Mouse (Mus musculus) liver, embryonic 13.5 days (tissue): ENCODE measurements around the gene Wdr60. TPM values are rescaled to one million over a fixed set of nuclear protein-coding genes. Genes with fewer than 3 reads are reported as not detected.

ENCODE experiments used
- ATAC-seq: fragments of 200-750 bp; cut with Nextera tagmentation; 2 replicates; pipeline ENCODE4 v1.8.0; 2017; ENCODE audit warnings: low read depth, mild to moderate bottlenecking, moderate number of reproducible peaks, moderate library complexity
- DNase-seq: peaks from one replicate; pipeline ENCODE4 v3.0.0; 2022
- H3K27ac ChIP-seq: fragments of 300-500 bp; sonication (generic); 2 replicates; pipeline ENCODE4 v1.5.1; 2015; ENCODE audit warnings: moderate library complexity, mild to moderate bottlenecking, inconsistent platforms
- H3K27me3 ChIP-seq: fragments of 300-500 bp; sonication (generic); 2 replicates; pipeline ENCODE4 v1.6.1; 2015; ENCODE audit warnings: mild to moderate bottlenecking, inconsistent platforms
- H3K36me3 ChIP-seq: fragments of 300-500 bp; sonication (generic); 2 replicates; pipeline ENCODE4 v1.6.1; 2015; ENCODE audit warnings: mild to moderate bottlenecking, inconsistent platforms
- H3K4me1 ChIP-seq: fragments of 300-500 bp; sonication (generic); replicated peaks from 2 replicates; pipeline ENCODE4 v1.6.1; 2015; ENCODE audit warnings: inconsistent platforms
- H3K4me2 ChIP-seq: fragments of 300-500 bp; sonication (generic); 2 replicates; pipeline ENCODE4 v1.6.1; 2015; ENCODE audit warnings: inconsistent platforms, mild to moderate bottlenecking, moderate library complexity
- H3K4me3 ChIP-seq: fragments of 300-500 bp; sonication (generic); replicated peaks from 2 replicates; pipeline ENCODE4 v1.5.1; 2015; ENCODE audit warnings: mild to moderate bottlenecking, inconsistent platforms
- H3K9ac ChIP-seq: fragments of 300-500 bp; sonication (generic); 2 replicates; pipeline ENCODE4 v1.6.1; 2015; ENCODE audit warnings: mild to moderate bottlenecking, inconsistent platforms
- H3K9me3 ChIP-seq: fragments of 300-500 bp; sonication (generic); replicated peaks from 2 replicates; pipeline ENCODE4 v1.6.1; 2016; ENCODE audit warnings: inconsistent platforms
- WGBS: fragments of 180-500 bp; shearing (Covaris S2); methylation state at CpG from one replicate; pipeline ENCODE4 v1.1.7; 2015; ENCODE audit not compliant: insufficient replicate concordance; 5-methylcytosine and 5-hydroxymethylcytosine counted together
- polyA plus RNA-seq: library from polyadenylated mRNA; unstranded; fragments of >200 nt; fragmentation: Nextera tagmentation; extraction: Ambion mirVana; gene quantifications from 2 replicates; pipeline ENCODE4 v1.2.1, GENCODE M21; 2015

Wdr60 gene
- polyA plus RNA-seq, 1 experiment from 2014 or later: 5.2 TPM

DNA sequence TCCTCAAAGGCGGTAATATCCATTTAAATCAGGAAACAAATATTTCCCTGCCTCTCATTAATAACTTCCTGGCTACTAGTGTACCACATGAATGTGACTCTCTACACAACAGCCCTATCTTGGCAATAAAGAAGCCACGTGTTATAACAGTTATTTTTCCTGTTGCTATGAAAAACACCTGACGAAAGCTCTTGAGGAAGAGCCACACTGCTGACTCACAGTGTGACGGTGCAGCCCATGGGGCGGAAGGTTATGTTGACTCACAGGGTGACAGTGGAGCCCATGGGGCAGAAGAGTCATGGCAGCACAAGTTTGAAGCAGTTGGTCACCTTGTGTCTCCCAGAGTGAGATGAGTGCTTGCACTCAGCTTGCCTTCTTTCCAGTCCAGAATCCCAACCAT is 6.6 kb upstream of the Wdr60 start:
- Histone ChIP-seq H3K9me3 (no peaks in the 10 kb centered on the region), H3K4me1 (peaks cover 35% of the 10 kb centered on the region), H3K27ac (peak overlapping the region; percentile 55; the same call in 1 of the 2 replicates), H3K9ac (no peak overlapping the region), H3K4me2 (no peak overlapping the region), H3K4me3 (no peak overlapping the region), H3K36me3 (no peaks in the 10 kb centered on the region), H3K27me3 (no peaks in the 10 kb centered on the region)
- ATAC-seq (peak; percentile 73), DNase-seq (no peak)
- WGBS: 42% methylated on average over 5 of the region's 5 CpGs

DNA sequence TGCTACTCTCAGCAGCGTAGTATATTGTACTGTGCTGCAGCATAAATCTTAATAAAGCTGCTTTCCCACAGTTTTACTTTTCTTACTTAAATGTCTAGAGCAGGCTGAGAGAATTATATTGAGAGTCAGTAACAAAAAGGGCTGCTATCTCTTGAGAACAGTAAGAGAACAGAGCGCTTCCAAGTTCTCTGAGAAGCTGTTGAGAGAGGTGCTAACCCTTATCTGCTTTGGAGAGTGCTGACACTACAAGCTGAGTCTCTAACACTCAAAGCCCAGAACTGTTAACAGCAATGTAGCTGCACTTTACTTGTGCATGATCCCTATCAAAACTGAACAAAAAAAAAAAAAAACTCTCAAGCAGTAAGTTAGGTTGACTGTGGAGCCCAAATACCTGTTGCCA is 2.5 kb upstream of the Wdr60 start:
- H3K27ac ChIP-seq: peak overlapping the region; percentile 66
- WGBS: 46% methylated on average over 2 of the region's 2 CpGs
- ATAC-seq: peak; percentile 53

DNA sequence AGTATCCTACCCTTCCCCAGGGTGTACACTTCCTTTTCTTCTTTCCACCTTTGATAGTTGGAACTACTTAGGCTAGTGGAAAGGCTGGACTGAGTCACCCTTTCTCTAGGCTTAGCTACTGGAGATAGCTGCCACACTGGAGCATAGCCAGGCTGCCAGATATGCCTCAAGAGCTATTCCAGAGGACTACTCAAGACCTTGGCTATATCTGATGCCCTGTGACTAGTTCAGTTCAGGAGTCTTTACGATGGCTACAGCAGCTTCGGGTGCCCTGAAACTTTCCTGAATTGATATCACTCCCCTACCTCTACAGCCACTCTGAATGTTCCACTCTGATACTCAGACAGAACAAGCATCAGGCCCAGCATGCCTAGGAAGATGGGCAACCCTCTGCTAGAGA is 1.9 kb upstream of the Wdr60 start:
- ATAC-seq (peak; percentile 21), DNase-seq (no peak)
- Histone ChIP-seq H3K27me3 (no peaks in the 10 kb centered on the region), H3K9me3 (no peaks in the 10 kb centered on the region), H3K36me3 (no peaks in the 10 kb centered on the region), H3K9ac (no peak overlapping the region), H3K4me3 (no peak overlapping the region), H3K4me1 (peaks cover 36% of the 10 kb centered on the region), H3K27ac (peak overlapping the region; percentile 66), H3K4me2 (no peak overlapping the region)
- WGBS: 37% methylated on average over 2 of the region's 2 CpGs

More for the DNA sequence above, 2.5 kb upstream of the Wdr60 start:
- H3K4me3 ChIP-seq: no peak overlapping the region
- DNase-seq: no peak
- H3K36me3 ChIP-seq: no peaks in the 10 kb centered on the region
- H3K4me1 ChIP-seq: peaks cover 40% of the 10 kb centered on the region
- H3K9me3 ChIP-seq: no peaks in the 10 kb centered on the region
- no peak overlapping the region for H3K9ac ChIP-seq
- H3K27me3 ChIP-seq: no peaks in the 10 kb centered on the region
- no peak overlapping the region for H3K4me2 ChIP-seq

DNA sequence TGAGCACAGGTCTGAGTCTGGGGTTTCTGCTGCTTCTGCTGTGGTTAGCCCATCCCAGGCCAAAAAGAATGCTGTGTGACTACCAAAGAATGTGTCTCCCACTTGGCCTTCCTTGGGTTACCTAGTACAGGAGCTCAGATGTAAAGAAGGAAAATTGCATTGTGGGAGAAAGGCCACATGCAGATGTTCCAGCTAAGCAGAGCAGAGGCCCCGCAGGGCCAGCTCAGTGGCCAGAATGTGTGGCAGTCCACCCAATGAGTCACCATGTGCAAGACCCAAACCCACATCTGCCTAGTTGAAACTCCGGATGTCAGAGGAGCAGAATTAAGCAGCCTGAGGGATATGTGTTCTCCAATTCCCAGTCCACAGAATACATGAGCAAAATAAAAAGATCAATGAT is 4.5 kb downstream of the Wdr60 start:
- no peak overlapping the region for H3K9ac ChIP-seq
- H3K27ac ChIP-seq: no peak overlapping the region
- peaks cover 30% of the 10 kb centered on the region for H3K4me1 ChIP-seq
- no peak overlapping the region for H3K4me3 ChIP-seq
- H3K27me3 ChIP-seq: no peaks in the 10 kb centered on the region
- no peak for ATAC-seq
- H3K4me2 ChIP-seq: no peak overlapping the region
- H3K36me3 ChIP-seq: peaks cover 2% of the 10 kb centered on the region; the same call in 1 of the 2 replicates
- DNase-seq: no peak
- 68% methylated on average over 2 of the region's 2 CpGs for WGBS
- no peaks in the 10 kb centered on the region for H3K9me3 ChIP-seq

DNA sequence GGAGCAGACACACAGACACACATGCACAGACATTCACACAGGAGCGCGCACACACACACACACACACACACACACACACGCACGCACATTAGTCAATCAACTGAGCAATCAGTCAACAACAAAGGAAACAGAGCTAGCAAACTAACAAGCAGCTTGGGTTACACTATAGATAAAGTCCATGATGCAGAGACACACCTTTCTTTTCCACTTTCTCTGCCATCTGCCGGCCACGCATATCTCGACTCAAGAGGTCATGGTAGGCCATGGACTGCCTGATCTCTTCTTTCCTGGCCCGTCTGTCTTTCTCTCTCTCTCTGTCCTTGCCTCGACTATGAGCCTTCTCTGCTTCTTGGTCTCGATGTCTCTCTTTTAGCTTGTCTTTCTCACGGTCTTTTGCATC is 7.2 kb downstream of the Wdr60 start:
- Histone ChIP-seq H3K4me3 (no peak overlapping the region), H3K4me2 (no peak overlapping the region), H3K27ac (no peak overlapping the region), H3K4me1 (peaks cover 19% of the 10 kb centered on the region), H3K9me3 (no peaks in the 10 kb centered on the region), H3K27me3 (no peaks in the 10 kb centered on the region), H3K9ac (no peak overlapping the region), H3K36me3 (peaks cover 2% of the 10 kb centered on the region; the same call in 1 of the 2 replicates)
- DNase-seq: no peak
- ATAC-seq: peak; percentile 73; the same call in 1 of the 2 replicates
- 54% methylated on average over 11 of the region's 11 CpGs for WGBS

DNA sequence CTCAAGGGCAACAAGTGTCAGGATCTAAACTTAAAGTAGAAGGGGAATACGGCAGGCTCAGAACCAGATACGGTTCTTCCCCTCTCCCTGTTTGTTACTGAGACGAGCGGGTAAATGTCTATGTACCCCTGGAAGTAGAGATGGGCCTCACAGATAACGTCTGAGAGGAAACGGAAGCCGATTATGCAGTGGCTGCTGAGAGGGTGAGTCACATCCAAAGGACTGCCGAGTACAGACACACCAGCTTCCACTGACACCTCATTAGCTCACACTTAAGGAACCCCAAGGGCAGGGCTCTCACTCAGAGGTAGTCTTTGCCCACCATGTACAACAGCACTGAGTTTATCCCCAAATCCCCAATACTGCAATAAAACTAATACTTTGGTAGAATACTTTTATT is 8.2 kb downstream of the Wdr60 start:
- H3K36me3 ChIP-seq: peaks cover 2% of the 10 kb centered on the region; the same call in 1 of the 2 replicates
- no peaks in the 10 kb centered on the region for H3K9me3 ChIP-seq
- peaks cover 19% of the 10 kb centered on the region for H3K4me1 ChIP-seq
- no peak overlapping the region for H3K4me3 ChIP-seq
- ATAC-seq: peak; percentile 44; the same call in 1 of the 2 replicates
- H3K9ac ChIP-seq: no peak overlapping the region; the same call in 1 of the 2 replicates
- H3K4me2 ChIP-seq: no peak overlapping the region
- no peaks in the 10 kb centered on the region for H3K27me3 ChIP-seq
- 19% methylated on average over 8 of the region's 8 CpGs for WGBS
- no peak for DNase-seq
- H3K27ac ChIP-seq: no peak overlapping the region

DNA sequence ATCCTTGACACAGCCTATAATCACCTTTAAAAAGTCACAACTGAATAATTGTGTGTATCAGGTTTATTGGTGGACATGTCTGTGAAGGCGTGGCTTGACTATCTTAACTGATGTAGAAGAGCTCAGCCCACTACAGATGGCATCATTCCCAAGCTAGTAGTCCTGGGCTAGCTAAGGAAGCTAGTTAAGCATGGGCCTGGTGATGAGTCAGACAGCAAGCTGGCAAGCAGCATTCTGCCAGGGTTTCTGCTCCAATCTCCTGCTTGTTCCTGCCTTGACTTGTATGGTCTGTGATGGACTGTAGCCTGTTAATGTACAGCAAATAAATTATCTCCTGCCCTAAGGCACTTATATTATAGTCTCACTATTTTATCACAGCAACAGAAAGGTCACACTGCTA is 18.2 kb downstream of the Wdr60 start:
- H3K4me2 ChIP-seq: no peak overlapping the region
- H3K9ac ChIP-seq: no peak overlapping the region
- WGBS: 55% methylated on average over 1 of the region's 1 CpGs
- no peaks in the 10 kb centered on the region for H3K9me3 ChIP-seq
- H3K4me3 ChIP-seq: no peak overlapping the region
- no peaks in the 10 kb centered on the region for H3K4me1 ChIP-seq
- DNase-seq (no peak), ATAC-seq (no peak)
- no peaks in the 10 kb centered on the region for H3K27me3 ChIP-seq
- no peak overlapping the region for H3K27ac ChIP-seq
- no peaks in the 10 kb centered on the region for H3K36me3 ChIP-seq

DNA sequence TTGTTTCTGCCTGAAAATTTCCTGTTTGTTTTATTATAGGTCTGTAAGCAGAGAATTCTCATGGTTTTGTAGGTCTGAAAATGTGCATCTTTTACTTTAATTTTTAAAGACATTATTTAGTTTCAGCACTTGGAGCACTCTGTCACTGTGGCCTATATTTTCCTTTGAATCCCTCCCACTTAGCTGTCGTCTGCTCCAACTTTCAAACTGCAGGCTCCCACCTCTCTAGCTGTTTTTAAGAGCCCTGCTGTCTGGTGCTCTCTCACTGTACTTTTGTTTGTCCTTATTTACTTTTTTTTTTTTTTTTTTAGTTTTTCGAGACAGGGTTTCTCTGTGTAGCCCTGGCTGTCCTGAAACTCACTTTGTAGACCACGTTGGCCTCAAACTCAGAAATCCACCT is 24.0 kb downstream of the Wdr60 start:
- no peak overlapping the region for H3K27ac ChIP-seq
- no peaks in the 10 kb centered on the region for H3K27me3 ChIP-seq
- H3K4me2 ChIP-seq: no peak overlapping the region
- no peak overlapping the region for H3K9ac ChIP-seq
- 65% methylated on average over 3 of the region's 3 CpGs for WGBS
- no peaks in the 10 kb centered on the region for H3K4me1 ChIP-seq
- no peak overlapping the region for H3K4me3 ChIP-seq
- H3K36me3 ChIP-seq: no peaks in the 10 kb centered on the region
- H3K9me3 ChIP-seq: no peaks in the 10 kb centered on the region
- no peak for DNase-seq
- no peak for ATAC-seq

DNA sequence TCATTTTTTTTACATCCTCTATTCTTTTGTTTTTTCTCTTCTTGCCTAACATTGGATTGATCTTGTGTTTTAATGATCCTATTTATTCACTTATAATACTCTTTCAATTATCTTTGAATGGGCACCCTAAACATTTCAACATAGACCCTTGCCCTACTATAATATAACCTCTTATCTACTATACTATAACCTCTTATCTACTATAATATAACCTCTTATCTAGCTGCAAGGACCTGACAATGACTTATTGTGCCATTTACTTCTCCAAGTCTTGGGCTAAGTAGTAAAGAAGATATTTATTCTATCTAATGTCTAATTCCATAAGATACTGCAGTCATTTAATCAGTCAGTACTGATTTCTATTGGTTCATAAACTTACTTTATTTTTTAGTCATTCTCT is 24.5 kb downstream of the Wdr60 start:
- DNase-seq: no peak
- no peak overlapping the region for H3K9ac ChIP-seq
- ATAC-seq: no peak
- no peaks in the 10 kb centered on the region for H3K4me1 ChIP-seq
- H3K36me3 ChIP-seq: no peaks in the 10 kb centered on the region
- H3K4me2 ChIP-seq: no peak overlapping the region
- H3K9me3 ChIP-seq: no peaks in the 10 kb centered on the region
- H3K27me3 ChIP-seq: no peaks in the 10 kb centered on the region
- no peak overlapping the region for H3K4me3 ChIP-seq
- H3K27ac ChIP-seq: no peak overlapping the region

DNA sequence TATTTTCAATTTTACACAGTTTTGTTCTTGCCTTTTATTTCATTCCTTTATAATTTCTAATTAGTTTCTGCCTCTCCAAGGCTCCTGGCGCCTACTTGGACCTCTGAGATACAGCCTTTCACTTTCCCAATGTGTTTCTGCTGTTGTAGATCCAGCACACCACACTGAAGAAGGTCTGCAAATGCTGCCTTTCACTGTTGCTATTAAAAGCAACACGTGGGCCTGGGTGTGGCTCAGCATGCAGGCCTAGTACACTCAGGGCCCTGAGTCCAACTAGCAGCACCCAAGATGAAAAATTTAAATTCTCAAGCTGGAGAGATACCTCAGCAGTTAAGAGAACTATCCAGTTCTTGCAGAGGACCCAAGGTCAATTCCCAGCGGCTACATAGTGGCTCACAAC is 26.2 kb downstream of the Wdr60 start:
- no peaks in the 10 kb centered on the region for H3K4me1 ChIP-seq
- H3K4me2 ChIP-seq: no peak overlapping the region
- no peaks in the 10 kb centered on the region for H3K9me3 ChIP-seq
- H3K36me3 ChIP-seq: no peaks in the 10 kb centered on the region
- H3K4me3 ChIP-seq: no peak overlapping the region
- DNase-seq (no peak), ATAC-seq (no peak)
- no peaks in the 10 kb centered on the region for H3K27me3 ChIP-seq
- 55% methylated on average over 3 of the region's 3 CpGs for WGBS
- no peak overlapping the region for H3K9ac ChIP-seq
- H3K27ac ChIP-seq: no peak overlapping the region

DNA sequence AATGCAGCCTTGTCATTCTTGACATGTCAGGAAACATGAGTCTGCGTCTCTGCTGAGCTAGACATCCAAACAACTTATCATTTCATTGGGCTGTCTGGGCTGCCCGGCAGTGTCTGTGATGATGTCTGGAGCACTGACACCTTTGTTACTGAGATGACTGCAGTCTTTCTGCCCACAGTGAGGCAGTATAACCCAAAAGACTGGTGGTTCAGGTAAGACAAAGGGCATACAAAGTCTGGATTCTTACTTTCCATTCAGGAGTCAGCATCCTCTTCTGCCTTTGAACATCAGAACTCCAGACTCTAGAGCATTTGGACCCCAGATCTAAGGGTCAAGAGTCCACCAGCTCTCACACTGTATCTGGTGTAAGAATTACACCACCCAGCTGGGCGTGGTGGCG is 27.5 kb downstream of the Wdr60 start:
- Histone ChIP-seq H3K4me3 (no peak overlapping the region), H3K9ac (no peak overlapping the region), H3K4me2 (no peak overlapping the region), H3K27me3 (no peaks in the 10 kb centered on the region), H3K36me3 (no peaks in the 10 kb centered on the region), H3K27ac (no peak overlapping the region), H3K4me1 (no peaks in the 10 kb centered on the region), H3K9me3 (no peaks in the 10 kb centered on the region)
- DNase-seq (no peak), ATAC-seq (no peak)
- WGBS: 62% methylated on average over 4 of the region's 4 CpGs

DNA sequence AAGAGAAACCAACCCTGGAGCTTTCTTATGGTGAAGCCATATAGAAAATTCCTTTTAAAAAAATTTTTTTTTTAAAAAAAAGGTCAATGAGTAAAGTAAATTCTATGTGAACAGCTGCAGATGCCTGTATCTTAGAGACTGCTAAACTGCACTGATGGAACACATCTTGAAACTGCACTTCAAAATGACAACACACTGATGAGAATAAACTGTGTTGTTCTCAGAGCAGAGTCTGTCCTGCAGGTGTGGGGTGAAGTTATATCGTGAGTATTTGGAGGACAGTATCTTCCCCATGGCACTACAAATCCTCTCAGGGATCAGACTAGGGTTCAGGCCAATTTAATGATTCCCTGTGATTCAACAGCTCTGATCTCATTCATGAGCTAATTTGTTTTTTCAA is 30.8 kb downstream of the Wdr60 start:
- WGBS: 86% methylated on average over 1 of the region's 1 CpGs
- Histone ChIP-seq H3K4me2 (no peak overlapping the region), H3K9me3 (no peaks in the 10 kb centered on the region), H3K4me1 (no peaks in the 10 kb centered on the region), H3K36me3 (no peaks in the 10 kb centered on the region), H3K27me3 (no peaks in the 10 kb centered on the region), H3K4me3 (no peak overlapping the region), H3K9ac (no peak overlapping the region), H3K27ac (no peak overlapping the region)
- no peak for DNase-seq
- no peak for ATAC-seq
